Mouse (Mus musculus) cerebellum, adult 2 months (tissue): ENCODE measurements around the gene 1500009C09Rik. TPM values are rescaled to one million over a fixed set of nuclear protein-coding genes. Genes with fewer than 3 reads are reported as not detected.
A peak's percentile ranks its signal among the peaks of the same experiment; 100 is the strongest.

Experiments used
- DNase-seq, 2 experiments: peaks; one replicate each; pipeline ENCODE4 v3.0.0; 2021
- H3K27ac ChIP-seq: fragments of 200-500 bp; 2 replicates; pipeline ENCODE4 v1.5.1; 2012; ENCODE audit warnings: low read length, control low read depth, inconsistent platforms; ENCODE audit not compliant: insufficient read depth
- H3K27me3 ChIP-seq: fragments of 200-500 bp; 2 replicates; pipeline ENCODE4 v1.6.1; 2012; ENCODE audit warnings: inconsistent platforms, mild to moderate bottlenecking, low read length, moderate library complexity; ENCODE audit not compliant: control insufficient read depth, insufficient read depth
- H3K4me1 ChIP-seq: fragments of 200-500 bp; 2 replicates; pipeline ENCODE4 v1.6.1; 2011; ENCODE audit warnings: low read length; ENCODE audit not compliant: control insufficient read depth, insufficient read depth
- H3K4me3 ChIP-seq: fragments of 200-500 bp; replicated peaks from 2 replicates; pipeline ENCODE3; 2011; ENCODE audit warnings: mild to moderate bottlenecking, low read depth, low read length, control low read depth; ENCODE audit not compliant: insufficient read depth
- CTCF ChIP-seq: fragments of 200-500 bp; IDR thresholded peaks from 2 replicates; pipeline ENCODE4 v1.5.1; 2011; ENCODE audit warnings: low read depth, mild to moderate bottlenecking, control low read depth, low read length, moderate library complexity, borderline replicate concordance; ENCODE audit not compliant: insufficient read depth
- POLR2A ChIP-seq: fragments of 200-500 bp; IDR thresholded peaks from 2 replicates; pipeline ENCODE4 v1.6.1; 2011; ENCODE audit warnings: low read length, control low read depth, borderline replicate concordance; ENCODE audit not compliant: insufficient read depth
- WGBS: fragments of 180-500 bp; shearing (Covaris S2); methylation state at CpG from one replicate; pipeline ENCODE4 v1.1.7; 2018; 5-methylcytosine and 5-hydroxymethylcytosine counted together
- polyA plus RNA-seq: library from polyadenylated mRNA; depleted of rRNA; stranded (reverse); fragments of >200 nt; gene quantifications from 2 replicates; pipeline ENCODE4 v1.2.3, GENCODE M21; 2012; rRNA removed

The 1500009C09Rik gene
- polyA plus RNA-seq: 195 and 218 TPM in 2 replicates

- H3K27ac ChIP-seq: no peak within 1 kb of the TSS
- 0 out of 2 replicates have a peak, but pooled peaks cover 11% of the 10 kb centered on the region for H3K4me1 ChIP-seq
- TF ChIP-seq POLR2A: no peak
- no peak for TF ChIP-seq CTCF
- DNase-seq: no peak
- 92% methylated on average over 6 of the region's 6 CpGs for WGBS
- no peak within 1 kb of the TSS for H3K4me3 ChIP-seq
- no peaks in the 10 kb centered on the region for H3K27me3 ChIP-seq
These were observed at the start of gene 1500009C09Rik for GRCm38 (mm10) chr15:82252097-82252496. 1500009C09Rik (plus strand) TSS chr15:82252397.

- H3K27me3 ChIP-seq: no peaks in the 10 kb centered on the region
- WGBS: 78% methylated on average over 10 of the region's 10 CpGs
- peak in 1 of 2 experiments; percentile 54 for DNase-seq
- H3K27ac ChIP-seq: peak overlapping the region; percentile 93
- TF ChIP-seq CTCF (no peak), POLR2A (no peak)
- peaks cover 72% of the 10 kb centered on the region for H3K4me1 ChIP-seq
- no peak overlapping the region for H3K4me3 ChIP-seq
These were observed 49.1 kb upstream of the 1500009C09Rik start for GRCm38 (mm10) chr15:82203090-82203489.

- Histone ChIP-seq H3K4me3 (no peak overlapping the region), H3K4me1 (peaks cover 77% of the 10 kb centered on the region), H3K27me3 (no peaks in the 10 kb centered on the region), H3K27ac (peak overlapping the region; percentile 93)
- DNase-seq: peak; percentile 86 to 88
- 15% methylated on average over 20 of the region's 20 CpGs for WGBS
- TF ChIP-seq CTCF (no peak), POLR2A (no peak)
These were observed 48.4 kb upstream of the 1500009C09Rik start for GRCm38 (mm10) chr15:82203611-82204351.

GRCm38 (mm10) chr15:82204680-82205371, 47.4 kb upstream of the 1500009C09Rik start:
- peak overlapping the region; percentile 85 for H3K27ac ChIP-seq
- DNase-seq: no peak
- TF ChIP-seq POLR2A (no peak), CTCF (no peak)
- H3K4me1 ChIP-seq: peaks cover 74% of the 10 kb centered on the region
- no peaks in the 10 kb centered on the region for H3K27me3 ChIP-seq
- H3K4me3 ChIP-seq: no peak overlapping the region
- WGBS: 59% methylated on average over 10 of the region's 10 CpGs

- peak; percentile 95 to 97 for DNase-seq
- Histone ChIP-seq H3K27me3 (no peaks in the 10 kb centered on the region), H3K27ac (peak overlapping the region; percentile 85)
These were observed 45.7 kb upstream of the 1500009C09Rik start for GRCm38 (mm10) chr15:82206365-82207104.

GRCm38 (mm10) chr15:82207105-82207459, 45.1 kb upstream of the 1500009C09Rik start:
- H3K4me3 ChIP-seq: no peak overlapping the region
- DNase-seq: no peak
- H3K27ac ChIP-seq: peak overlapping the region; percentile 85
- WGBS: 33% methylated on average over 34 of the region's 34 CpGs
- no peaks in the 10 kb centered on the region for H3K27me3 ChIP-seq
- H3K4me1 ChIP-seq: peaks cover 74% of the 10 kb centered on the region
- no peak for TF ChIP-seq CTCF

More at GRCm38 (mm10) chr15:82206365-82207104, 45.7 kb upstream of the 1500009C09Rik start:
- under 1% methylated on average over 9 of the region's 9 CpGs for WGBS
- peak; percentile 18; the same call in 1 of the 2 replicates for TF ChIP-seq POLR2A
- no peak for TF ChIP-seq CTCF
- Histone ChIP-seq H3K4me1 (peaks cover 78% of the 10 kb centered on the region), H3K4me3 (peak overlapping the region; percentile 20)

- no peak for TF ChIP-seq POLR2A
- TF ChIP-seq CTCF: no peak
- H3K27ac ChIP-seq: 0 out of 2 replicates have a peak overlapping the region, but pooled peaks have one; percentile 85
- H3K4me1 ChIP-seq: peaks cover 69% of the 10 kb centered on the region
- 47% methylated on average over 30 of the region's 30 CpGs for WGBS
- DNase-seq: peak; percentile 35 to 65
- H3K4me3 ChIP-seq: no peak overlapping the region
- no peaks in the 10 kb centered on the region for H3K27me3 ChIP-seq
These were observed 44.5 kb upstream of the 1500009C09Rik start for GRCm38 (mm10) chr15:82207504-82208219.
